Mouse (Mus musculus) liver, postnatal 0 days (tissue): ENCODE measurements around the gene Wwox.

Experiments
- CTCF ChIP-seq: sonication (generic); IDR thresholded peaks from 2 replicates; pipeline ENCODE4 v1.5.1; 2016; ENCODE audit warnings: antibody characterized with exemption, low read depth
- EP300 ChIP-seq: IDR thresholded peaks from 2 replicates; pipeline ENCODE4 v1.6.1; 2016; ENCODE audit warnings: antibody characterized with exemption, low read depth, mild to moderate bottlenecking

DNA sequence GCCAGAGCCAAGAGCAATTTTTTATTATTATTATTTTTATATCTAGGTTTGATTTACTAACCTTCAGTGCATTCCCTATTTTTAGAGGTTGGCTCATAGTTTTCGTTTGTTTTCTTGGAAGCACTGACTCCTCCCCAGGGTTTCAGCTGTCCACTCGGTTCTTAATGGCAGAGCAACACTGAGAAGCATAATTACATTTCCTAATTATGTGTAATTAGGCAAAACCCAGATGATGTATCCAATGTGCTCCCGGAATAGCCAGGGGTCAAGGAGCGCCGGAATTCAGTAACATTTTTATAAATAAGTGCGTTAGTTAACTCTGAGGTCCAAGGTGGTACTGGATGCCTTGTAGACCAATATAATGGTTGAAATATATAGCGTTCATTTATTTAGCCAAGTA is 586.7 kb downstream of the Wwox start:
- no peak for TF ChIP-seq CTCF
- TF ChIP-seq EP300: no peak
